Mouse (Mus musculus) intestine, postnatal 0 days (tissue): ENCODE measurements around the gene Ociad2. TPM values are rescaled to one million over a fixed set of nuclear protein-coding genes. Genes with fewer than 3 reads are reported as not detected.

Source experiments
- ATAC-seq: fragments of 200-750 bp; cut with Nextera tagmentation; 2 replicates; pipeline ENCODE4 v1.8.0; 2017; ENCODE audit warnings: mild to moderate bottlenecking, moderate TSS enrichment, moderate library complexity
- H3K27ac ChIP-seq: fragments of 300-500 bp; sonication (generic); 2 replicates; pipeline ENCODE4 v1.5.1; 2014; ENCODE audit warnings: mild to moderate bottlenecking, low read depth, low read length, moderate library complexity
- H3K27me3 ChIP-seq: fragments of 300-500 bp; sonication (generic); replicated peaks from 2 replicates; pipeline ENCODE4 v1.6.1; 2014; ENCODE audit warnings: low read length, mixed read lengths; ENCODE audit not compliant: control insufficient read depth, insufficient read depth
- H3K36me3 ChIP-seq: fragments of 300-500 bp; sonication (generic); 2 replicates; pipeline ENCODE4 v1.6.1; 2014; ENCODE audit warnings: mild to moderate bottlenecking, moderate library complexity; ENCODE audit not compliant: control insufficient read depth, insufficient read depth
- H3K4me1 ChIP-seq: fragments of 300-500 bp; sonication (generic); replicated peaks from 2 replicates; pipeline ENCODE4 v1.6.1; 2014; ENCODE audit warnings: antibody characterized with exemption, low read length, mixed read lengths; ENCODE audit not compliant: control insufficient read depth, insufficient read depth
- H3K4me2 ChIP-seq: fragments of 300-500 bp; sonication (generic); replicated peaks from 2 replicates; pipeline ENCODE4 v1.6.1; 2014; ENCODE audit warnings: low read depth, mild to moderate bottlenecking, moderate library complexity
- H3K4me3 ChIP-seq: fragments of 300-500 bp; sonication (generic); 2 replicates; pipeline ENCODE4 v1.5.1; 2014; ENCODE audit warnings: low read depth, low read length
- H3K9ac ChIP-seq: fragments of 300-500 bp; sonication (generic); 2 replicates; pipeline ENCODE4 v1.6.1; 2014; ENCODE audit warnings: mild to moderate bottlenecking, low read depth, low read length
- H3K9me3 ChIP-seq: fragments of 300-500 bp; sonication (generic); 2 replicates; pipeline ENCODE4 v1.6.1; 2016; ENCODE audit warnings: mixed run types; ENCODE audit not compliant: control insufficient read depth
- CTCF ChIP-seq: sonication (generic); IDR thresholded peaks from 2 replicates; pipeline ENCODE4 v1.5.1; 2016; ENCODE audit warnings: low read depth, mild to moderate bottlenecking, control low read depth, antibody characterized with exemption, moderate library complexity
- WGBS: fragments of 180-500 bp; shearing (Covaris S2); extraction: QIAGEN DNeasy Blood & Tissue Kit; methylation state at CpG from one replicate; pipeline ENCODE4 v1.1.7; 2014; 5-methylcytosine and 5-hydroxymethylcytosine counted together
- polyA plus RNA-seq: library from polyadenylated mRNA; unstranded; fragments of >200 nt; fragmentation: Nextera tagmentation; extraction: Ambion mirVana; gene quantifications from 2 replicates; pipeline ENCODE4 v1.2.1, GENCODE M21; 2015

Ociad2 gene
- polyA plus RNA-seq, 1 experiment from 2014 or later = 225 TPM

GRCm38 (mm10) chr5:73368845-73369447, 28.1 kb upstream of the Ociad2 start:
- Histone ChIP-seq H3K9ac (no peak overlapping the region), H3K36me3 (no peaks in the 10 kb centered on the region), H3K27ac (no peak overlapping the region), H3K9me3 (no peaks in the 10 kb centered on the region), H3K4me1 (peaks cover 7% of the 10 kb centered on the region), H3K4me2 (peak overlapping the region; percentile 21; the same call in 1 of the 2 replicates), H3K27me3 (no peaks in the 10 kb centered on the region), H3K4me3 (no peak overlapping the region)
- no peak for TF ChIP-seq CTCF
- WGBS = 51% methylated on average over 10 of the region's 10 CpGs
- peak; percentile 58 for ATAC-seq

GRCm38 (mm10) chr5:73367906-73368305, 27.1 kb upstream of the Ociad2 start:
- TF ChIP-seq CTCF = no peak
- H3K4me3 ChIP-seq = no peak overlapping the region
- no peak overlapping the region for H3K4me2 ChIP-seq
- no peak overlapping the region for H3K9ac ChIP-seq
- ATAC-seq = no peak
- peaks cover 7% of the 10 kb centered on the region for H3K4me1 ChIP-seq
- H3K27ac ChIP-seq = no peak overlapping the region
- 68% methylated on average over 4 of the region's 4 CpGs for WGBS
- no peaks in the 10 kb centered on the region for H3K36me3 ChIP-seq
- no peaks in the 10 kb centered on the region for H3K27me3 ChIP-seq
- H3K9me3 ChIP-seq = no peaks in the 10 kb centered on the region

- no peak overlapping the region for H3K27ac ChIP-seq
- no peaks in the 10 kb centered on the region for H3K9me3 ChIP-seq
- no peak for ATAC-seq
- no peak overlapping the region for H3K9ac ChIP-seq
- no peak overlapping the region for H3K4me3 ChIP-seq
- WGBS = 81% methylated on average over 2 of the region's 2 CpGs
- no peak overlapping the region for H3K4me2 ChIP-seq
- no peaks in the 10 kb centered on the region for H3K36me3 ChIP-seq
- peaks cover 10% of the 10 kb centered on the region for H3K4me1 ChIP-seq
- no peaks in the 10 kb centered on the region for H3K27me3 ChIP-seq
- no peak for TF ChIP-seq CTCF
These were observed 23.5 kb upstream of the Ociad2 start for GRCm38 (mm10) chr5:73364107-73364864.

GRCm38 (mm10) chr5:73362791-73363190, 22.0 kb upstream of the Ociad2 start:
- H3K9ac ChIP-seq = no peak overlapping the region
- WGBS = 60% methylated on average over 5 of the region's 5 CpGs
- no peak overlapping the region for H3K4me3 ChIP-seq
- H3K4me1 ChIP-seq = peaks cover 14% of the 10 kb centered on the region
- no peak overlapping the region for H3K27ac ChIP-seq
- no peaks in the 10 kb centered on the region for H3K9me3 ChIP-seq
- H3K27me3 ChIP-seq = no peaks in the 10 kb centered on the region
- no peak for ATAC-seq
- no peak overlapping the region for H3K4me2 ChIP-seq
- TF ChIP-seq CTCF = no peak
- no peaks in the 10 kb centered on the region for H3K36me3 ChIP-seq

GRCm38 (mm10) chr5:73362338-73362737, 21.5 kb upstream of the Ociad2 start:
- ATAC-seq = no peak
- WGBS = 90% methylated on average over 7 of the region's 7 CpGs
- Histone ChIP-seq H3K9ac (no peak overlapping the region), H3K36me3 (no peaks in the 10 kb centered on the region), H3K9me3 (no peaks in the 10 kb centered on the region), H3K4me3 (no peak overlapping the region), H3K4me2 (no peak overlapping the region), H3K27me3 (no peaks in the 10 kb centered on the region), H3K4me1 (peaks cover 16% of the 10 kb centered on the region), H3K27ac (no peak overlapping the region)
- TF ChIP-seq CTCF = no peak

- WGBS = 27% methylated on average over 12 of the region's 12 CpGs
- H3K4me3 ChIP-seq = no peak overlapping the region
- no peak for ATAC-seq
These were observed 19.4 kb upstream of the Ociad2 start for GRCm38 (mm10) chr5:73360240-73360639.

More at GRCm38 (mm10) chr5:73360240-73360639, 19.4 kb upstream of the Ociad2 start:
- TF ChIP-seq CTCF = no peak
- Histone ChIP-seq H3K36me3 (no peaks in the 10 kb centered on the region), H3K27ac (no peak overlapping the region), H3K9ac (no peak overlapping the region), H3K4me1 (peaks cover 16% of the 10 kb centered on the region), H3K27me3 (no peaks in the 10 kb centered on the region), H3K9me3 (no peaks in the 10 kb centered on the region), H3K4me2 (peak overlapping the region; percentile 59)
